Mouse (Mus musculus) inflammation-experienced regulatory T-cells, adult 6 months (primary cell): Measurements from ENCODE around the gene Rhbdf2. TPM values are rescaled to one million over a fixed set of nuclear protein-coding genes. Genes with fewer than 3 reads are reported as not detected.
"Not testable (repeated sequence)": the region's sequence is repeated elsewhere in the genome, so short reads cannot be mapped to it uniquely, and the experiment has no call there.

ENCODE experiments used
- ATAC-seq: one replicate; pipeline ENCODE4 v1.8.0; 2017
- polyA plus RNA-seq, 3 experiments: library from polyadenylated mRNA; unstranded; fragments of 100-300 nt; shearing (Covaris generic); gene quantifications; one replicate each; pipeline ENCODE4 v1.2.1; 2017

Rhbdf2 gene
- polyA plus RNA-seq, 3 experiments from 2014 or later = 3.4 to 9.3 (median 3.9) TPM

GRCm38 (mm10) chr11:116617641-116618040 lies 9.2 kb downstream of the Rhbdf2 start:
- no peak for ATAC-seq

GRCm38 (mm10) chr11:116616438-116617118 lies 10.2 kb downstream of the Rhbdf2 start:
- no peak for ATAC-seq

GRCm38 (mm10) chr11:116615735-116616437 lies 10.9 kb downstream of the Rhbdf2 start:
- peak; percentile 75 for ATAC-seq

GRCm38 (mm10) chr11:116613234-116613633 lies 13.6 kb downstream of the Rhbdf2 start:
- ATAC-seq = no peak

GRCm38 (mm10) chr11:116612554-116612953 lies 14.3 kb downstream of the Rhbdf2 start:
- ATAC-seq = no peak

- no peak for ATAC-seq
Observed at GRCm38 (mm10) chr11:116611883-116612282, 14.9 kb downstream of the Rhbdf2 start.

GRCm38 (mm10) chr11:116611168-116611567 lies 15.7 kb downstream of the Rhbdf2 start:
- not testable (repeated sequence) for ATAC-seq

GRCm38 (mm10) chr11:116609965-116610630 lies 16.7 kb downstream of the Rhbdf2 start:
- ATAC-seq = no peak

- ATAC-seq = no peak
Observed at GRCm38 (mm10) chr11:116607717-116608116, 19.1 kb downstream of the Rhbdf2 start.

- no peak for ATAC-seq
Observed at GRCm38 (mm10) chr11:116604097-116604496, 22.7 kb downstream of the Rhbdf2 start.

- no peak for ATAC-seq
Observed at GRCm38 (mm10) chr11:116603339-116603738, 23.5 kb downstream of the Rhbdf2 start.

- ATAC-seq = no peak
Observed at GRCm38 (mm10) chr11:116602043-116602442, 24.8 kb downstream of the Rhbdf2 start.

GRCm38 (mm10) chr11:116601166-116601565 lies 25.7 kb downstream of the Rhbdf2 start:
- no peak for ATAC-seq

GRCm38 (mm10) chr11:116599230-116599629 lies 27.6 kb downstream of the Rhbdf2 start:
- ATAC-seq = no peak

GRCm38 (mm10) chr11:116598193-116598592 lies 28.6 kb downstream of the Rhbdf2 start:
- ATAC-seq = no peak

- ATAC-seq = no peak
Observed at GRCm38 (mm10) chr11:116596766-116597165, 30.1 kb downstream of the Rhbdf2 start.

- no peak for ATAC-seq
Observed at GRCm38 (mm10) chr11:116593345-116593744, 33.5 kb downstream of the Rhbdf2 start.

GRCm38 (mm10) chr11:116592428-116592827 lies 34.4 kb downstream of the Rhbdf2 start:
- peak; percentile 72 for ATAC-seq

- no peak for ATAC-seq
Observed at GRCm38 (mm10) chr11:116591621-116592020, 35.2 kb downstream of the Rhbdf2 start.

- no peak for ATAC-seq
Observed at GRCm38 (mm10) chr11:116589574-116589973, 37.2 kb downstream of the Rhbdf2 start.

GRCm38 (mm10) chr11:116589020-116589531 lies 37.7 kb downstream of the Rhbdf2 start:
- ATAC-seq = no peak

GRCm38 (mm10) chr11:116586801-116587631 lies 39.8 kb downstream of the Rhbdf2 start:
- peak; percentile 64 for ATAC-seq
